Mouse (Mus musculus) spleen, embryonic (tissue): ENCODE measurements around the gene Abcg5.

Experiments
- CTCF ChIA-PET: fragments of 350-600 bp; sonication (Branson Sonifier 250); formaldehyde crosslinking; loops from one replicate; lab custom pipeline; 2022; lab: Charles Lee

Gene Abcg5

DNA sequence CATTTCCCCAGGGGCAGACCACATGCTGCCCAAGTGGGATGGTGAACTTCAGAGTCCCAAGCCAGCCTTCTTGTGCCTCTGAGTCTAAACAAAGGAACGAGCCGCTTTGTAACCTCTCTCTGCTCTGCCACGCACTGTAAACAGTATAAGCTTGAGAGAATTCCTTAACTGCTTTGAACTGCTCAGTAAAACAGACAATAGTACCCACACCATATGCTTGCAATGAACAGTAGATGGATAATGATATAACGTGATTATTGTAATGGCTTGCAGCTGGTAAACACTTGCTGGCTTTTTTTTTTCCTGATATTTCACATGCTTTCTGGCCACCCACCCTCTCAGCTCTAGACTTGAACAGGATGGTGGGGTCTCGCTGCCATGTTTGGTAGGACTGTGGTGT lies 5.2 kb upstream of the Abcg5 start:
- CTCF ChIA-PET, result no interaction called here

DNA sequence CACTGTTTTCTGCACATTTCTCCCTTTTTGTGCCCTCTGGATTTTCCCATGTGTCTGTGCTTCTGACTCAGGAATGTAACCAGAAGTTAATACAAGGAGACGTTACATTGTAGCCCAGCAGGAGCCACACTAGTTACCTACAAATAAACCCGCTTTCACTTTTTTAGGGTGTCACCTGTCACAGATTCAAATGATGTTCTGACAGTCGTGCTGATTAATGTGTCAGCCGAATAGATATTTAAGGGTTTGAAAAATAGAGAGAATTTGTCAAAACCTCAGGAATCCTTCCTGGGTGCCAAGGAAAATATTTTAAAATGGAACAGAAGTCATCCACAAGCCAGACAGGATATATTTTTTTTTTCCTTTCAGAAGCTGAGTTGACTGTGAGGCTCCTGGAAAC lies 2.5 kb upstream of the Abcg5 start:
- CTCF ChIA-PET, result no interaction called here

DNA sequence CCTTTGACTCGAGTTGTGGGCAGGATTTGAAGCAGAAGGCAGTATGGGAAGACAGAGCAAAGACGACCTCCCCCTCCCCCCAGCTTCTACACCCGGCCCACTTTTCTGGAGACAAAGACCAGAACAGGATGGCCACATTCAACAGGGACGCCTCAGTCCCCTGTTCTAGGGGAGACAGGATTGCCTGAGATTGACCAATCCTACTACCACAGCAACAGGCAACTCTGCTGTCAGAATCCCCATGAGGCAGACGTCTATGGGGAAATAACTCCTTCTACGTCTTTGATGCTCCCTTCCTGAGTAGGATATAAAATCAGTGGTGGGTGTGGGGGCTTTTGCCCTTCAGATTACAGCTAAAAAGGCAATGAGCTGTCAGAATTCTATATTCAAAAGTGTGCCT lies 1.5 kb upstream of the Abcg5 start:
- CTCF ChIA-PET, result no interaction called here

DNA sequence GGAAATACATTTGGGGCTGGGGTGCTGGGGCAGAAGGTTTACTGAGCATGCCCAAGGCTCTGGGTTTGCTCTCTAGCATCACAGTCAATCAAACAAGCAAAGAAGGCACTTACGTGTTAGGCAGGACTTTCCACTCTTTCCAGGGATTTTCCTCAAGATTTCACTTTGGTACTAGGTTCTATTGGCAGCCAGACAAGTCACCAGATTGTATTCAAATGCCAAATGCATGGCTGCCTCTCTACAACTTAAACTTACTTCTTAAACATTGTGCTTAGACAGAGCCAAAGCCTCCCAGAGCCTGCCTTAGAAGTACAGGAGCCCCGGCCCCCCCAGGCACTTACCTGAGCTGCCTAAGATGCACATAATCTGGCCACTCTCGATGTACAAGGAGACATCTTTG lies 1.1 kb downstream of the Abcg5 start:
- CTCF ChIA-PET, result no interaction called here

DNA sequence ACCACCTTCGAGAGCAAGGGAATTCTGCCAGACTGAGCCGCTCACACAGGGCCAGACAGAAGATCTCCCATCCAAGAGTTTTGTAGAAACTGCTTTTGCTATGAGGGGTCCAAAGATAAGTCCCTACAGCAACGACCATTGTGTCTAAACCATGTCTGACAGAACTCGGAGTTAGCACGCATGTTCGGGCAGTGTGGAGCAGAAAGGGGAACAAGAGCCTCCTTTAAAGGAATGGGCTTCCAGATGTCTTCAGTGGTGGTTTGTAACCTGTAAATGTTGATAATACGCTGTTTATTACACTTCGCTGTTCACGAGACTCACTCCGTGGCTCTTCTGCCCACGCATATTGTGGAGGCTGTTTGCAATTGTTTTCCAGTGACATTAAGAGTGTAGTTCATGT lies 5.2 kb downstream of the Abcg5 start:
- CTCF ChIA-PET, result no interaction called here

DNA sequence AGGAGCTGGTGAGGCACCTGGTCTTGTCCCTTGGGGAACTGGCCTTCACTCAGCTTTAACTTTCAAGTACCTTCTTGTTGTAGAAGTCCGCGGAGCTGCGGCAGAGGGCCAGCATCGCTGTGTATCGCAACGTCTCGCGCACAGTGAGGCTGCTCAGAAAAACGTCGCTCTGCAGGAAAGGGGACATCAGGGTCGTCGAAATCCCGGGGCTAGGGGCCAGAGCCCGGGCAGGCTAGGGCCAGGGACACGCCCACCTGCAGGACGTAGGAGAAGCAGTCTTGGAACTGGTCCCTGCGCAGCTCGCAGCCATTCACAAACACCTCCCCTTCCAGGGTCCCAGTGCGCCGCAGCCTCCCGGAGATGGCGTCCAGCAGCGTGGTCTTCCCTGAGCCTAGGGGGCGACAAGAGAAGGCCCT lies 6.9 kb downstream of the Abcg5 start, which contains the start of gene Abcg8:
Abcg8 (plus strand) TSS at position 352 of the 416 bp plus-strand sequence.
- CTCF ChIA-PET, result no interaction called here

DNA sequence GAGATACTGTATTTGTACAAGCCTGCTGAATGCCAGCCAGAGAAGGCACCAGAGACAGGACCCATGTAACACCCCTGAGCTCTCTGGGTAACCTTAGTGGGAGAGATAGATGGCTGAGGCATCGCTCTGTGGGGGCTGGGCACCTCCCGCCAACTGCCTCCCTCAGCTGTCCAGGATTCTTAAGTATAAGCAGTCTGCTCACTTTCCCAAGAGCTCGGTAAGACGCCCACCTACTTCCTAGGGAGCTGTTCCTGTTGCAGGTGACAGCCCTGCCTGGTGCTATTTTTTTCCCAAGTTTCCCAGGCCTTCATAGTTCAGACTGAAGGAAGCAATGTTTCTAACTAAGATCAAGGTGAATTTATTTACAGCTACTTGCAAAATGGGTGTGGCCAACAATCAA lies 7.6 kb downstream of the Abcg5 start:
- CTCF ChIA-PET, result no interaction called here

DNA sequence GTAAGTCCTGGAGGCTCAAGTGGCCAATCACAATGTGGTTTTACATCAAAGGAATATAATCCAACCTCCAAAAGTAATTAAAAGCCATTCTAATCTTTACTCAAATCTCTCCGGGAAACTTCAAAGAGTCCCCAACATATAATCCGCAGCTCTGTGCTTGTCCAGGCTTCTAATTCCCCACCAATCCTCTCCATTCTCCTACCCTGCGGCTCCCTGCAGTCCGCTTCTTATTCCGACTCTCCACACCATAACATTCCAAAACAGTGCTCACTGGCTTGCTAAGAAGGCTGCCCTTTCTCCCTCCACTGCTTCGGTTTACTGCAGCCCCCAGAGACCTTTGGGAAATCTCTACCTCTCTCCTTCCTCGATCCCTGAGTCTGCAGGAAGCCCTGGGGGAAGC lies 8.8 kb downstream of the Abcg5 start:
- CTCF ChIA-PET, result interaction anchor here (0.7 kb wide), 1 partner anchor 47 kb away, joined by 6 read pairs; no protein-coding TSS in a partner anchor

DNA sequence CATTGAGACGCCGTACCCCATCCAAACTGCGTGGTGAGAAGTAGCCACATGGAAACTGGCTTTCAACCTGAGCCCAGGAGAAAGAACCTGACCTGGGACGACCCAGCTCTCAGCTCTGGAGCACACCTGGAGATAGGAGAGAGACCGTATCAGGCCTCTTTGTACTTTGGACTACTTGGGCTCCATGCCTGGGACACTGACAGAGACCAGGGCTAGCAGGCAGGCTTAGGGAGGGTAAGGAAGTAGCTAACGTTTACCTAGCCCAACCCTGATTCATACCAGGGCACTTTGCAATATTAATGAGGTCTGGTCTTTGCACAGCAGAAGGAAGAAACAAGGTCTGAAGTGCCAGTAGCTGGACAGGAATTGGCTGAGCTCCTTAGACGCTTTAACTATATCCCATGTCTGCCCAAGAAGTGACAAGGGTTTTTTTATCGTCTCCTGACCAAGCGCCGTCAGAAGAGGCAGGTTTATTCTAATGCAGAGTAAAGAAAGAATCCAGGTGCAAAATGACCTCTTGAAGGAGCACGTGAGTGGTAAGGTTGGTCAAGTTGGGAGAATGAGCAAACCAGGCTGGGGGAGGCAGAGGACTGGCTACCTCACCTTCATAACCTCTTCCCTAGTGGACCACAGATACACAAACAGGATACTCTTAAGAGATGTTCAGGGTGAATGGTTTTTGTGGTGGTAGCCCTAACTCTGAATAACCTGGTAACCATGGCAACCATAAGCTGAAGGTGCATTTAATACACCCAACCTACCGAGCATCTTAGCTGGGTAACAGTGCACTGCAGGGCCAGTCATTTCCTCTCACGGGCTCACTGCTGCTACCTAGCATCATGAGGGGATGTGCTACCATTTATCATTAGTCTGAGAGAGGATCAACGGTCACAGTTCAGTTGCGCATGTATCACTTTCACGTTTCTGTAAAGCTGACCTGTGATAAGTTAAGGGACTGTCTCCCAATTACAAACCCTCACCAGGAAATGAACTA lies 10.1 kb downstream of the Abcg5 start:
- CTCF ChIA-PET, result no interaction called here

DNA sequence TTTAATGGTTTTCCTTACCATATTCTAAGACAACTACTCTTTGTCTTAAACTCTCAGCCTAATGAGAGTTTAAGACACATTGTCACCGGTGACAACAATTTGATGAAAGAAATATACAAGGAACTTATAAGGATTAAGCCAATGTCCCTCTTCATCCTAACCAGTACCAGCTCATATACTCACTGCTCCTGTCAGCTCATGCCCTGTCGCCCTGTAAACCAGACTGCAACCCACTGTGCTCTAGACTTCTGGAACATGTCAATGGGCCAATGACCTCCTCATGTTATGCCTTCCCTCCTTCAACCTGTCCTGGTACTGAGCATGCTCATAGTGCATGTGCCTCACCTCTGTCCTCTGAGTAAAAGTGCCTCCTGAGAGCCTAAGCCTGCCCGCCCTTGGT lies 15.0 kb downstream of the Abcg5 start:
- CTCF ChIA-PET, result no interaction called here

DNA sequence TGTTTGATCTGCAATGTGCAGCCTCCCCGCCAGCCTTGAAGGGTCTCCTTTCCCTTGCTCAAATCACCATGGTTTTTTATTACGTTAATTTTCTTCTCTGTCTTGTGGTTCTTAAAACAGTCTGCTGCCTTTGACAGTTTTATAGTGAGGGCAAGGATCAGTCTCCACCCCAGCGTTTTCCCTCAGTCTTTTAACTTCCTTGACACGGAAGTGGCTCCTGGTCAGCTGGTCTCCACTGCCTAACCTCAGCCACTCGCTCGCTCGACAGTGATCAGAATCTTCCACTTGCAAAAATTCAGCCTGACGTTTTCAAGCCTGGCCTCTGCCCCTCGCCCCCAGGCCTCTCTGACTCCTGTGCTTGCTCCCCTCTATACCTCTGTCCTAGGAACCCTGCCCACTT lies 17.1 kb downstream of the Abcg5 start:
- CTCF ChIA-PET, result no interaction called here

DNA sequence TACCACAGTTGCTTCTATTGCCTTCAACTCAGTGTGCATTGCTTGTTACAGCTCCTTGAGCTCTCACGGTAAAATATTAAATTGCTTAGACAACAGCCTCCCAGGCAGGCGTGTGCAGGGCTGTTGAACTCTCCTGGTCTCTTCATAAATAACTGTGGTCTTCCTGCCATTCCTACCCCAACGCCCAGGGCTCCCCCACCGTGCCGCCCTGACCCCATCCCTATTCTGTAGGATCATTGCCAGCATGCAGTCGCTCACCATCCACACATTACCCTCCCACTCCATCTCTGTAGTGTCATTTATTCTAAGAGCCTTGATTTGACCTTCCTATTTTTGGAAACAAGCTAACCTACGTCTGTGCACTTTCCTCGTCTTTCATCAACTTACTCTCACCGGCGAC lies 17.8 kb downstream of the Abcg5 start:
- CTCF ChIA-PET, result no interaction called here

DNA sequence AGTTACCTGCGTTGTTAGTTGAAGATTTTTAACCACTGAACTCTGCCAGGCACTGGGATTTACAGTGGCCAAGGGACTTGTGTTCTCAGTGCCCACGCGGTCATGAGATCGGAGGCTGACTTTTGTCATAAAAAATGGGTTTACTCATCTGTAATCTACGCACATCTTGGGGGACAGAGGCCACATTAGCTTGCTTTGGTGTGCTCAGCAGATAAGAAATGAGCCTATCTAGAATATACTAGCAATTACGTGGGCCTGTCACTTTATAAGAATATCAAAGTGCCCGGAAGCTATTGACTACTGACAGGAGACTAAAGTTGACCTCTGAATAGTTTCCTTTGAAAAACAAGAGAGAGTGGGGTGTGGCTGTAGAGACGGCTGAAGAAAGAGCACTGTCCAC lies 23.9 kb downstream of the Abcg5 start:
- CTCF ChIA-PET, result no interaction called here

DNA sequence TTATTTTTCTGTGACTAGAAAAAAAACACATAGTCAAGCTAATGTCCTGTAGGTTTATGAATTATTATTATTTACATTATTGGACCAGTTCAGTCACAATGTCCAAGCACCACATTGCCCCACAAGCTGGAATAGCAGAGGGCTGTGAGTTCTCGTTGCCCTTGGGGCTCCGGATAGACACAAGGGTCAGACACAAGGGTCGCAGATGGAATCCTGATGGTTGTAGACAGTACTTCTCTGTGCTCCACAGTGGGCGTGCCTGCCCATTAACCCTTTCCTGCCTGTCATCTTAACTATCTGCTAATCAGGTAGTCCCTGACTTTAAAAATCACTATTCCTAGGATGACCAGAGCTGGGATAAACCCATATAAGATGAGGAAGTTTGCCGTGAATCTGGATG lies 24.6 kb downstream of the Abcg5 start:
- CTCF ChIA-PET, result no interaction called here

DNA sequence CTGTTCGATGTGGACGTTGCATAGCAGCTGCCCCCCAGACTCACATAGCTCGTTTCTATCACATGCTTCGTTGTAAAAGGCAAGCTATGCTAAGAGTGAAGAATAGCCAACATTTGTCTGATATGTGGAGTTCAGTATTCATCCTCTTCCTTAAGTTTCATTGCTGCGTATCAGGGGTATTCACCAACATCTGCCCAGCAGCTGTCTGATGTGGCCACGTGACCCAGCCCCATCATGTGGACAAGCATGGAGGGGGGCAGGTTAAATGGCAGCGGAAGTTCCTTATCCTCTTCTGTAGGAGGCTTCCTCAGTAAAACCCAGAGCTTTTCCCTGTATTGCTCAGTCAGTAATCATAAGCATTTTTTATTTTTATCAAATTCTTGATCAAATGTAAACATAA lies 25.0 kb downstream of the Abcg5 start:
- CTCF ChIA-PET, result no interaction called here

DNA sequence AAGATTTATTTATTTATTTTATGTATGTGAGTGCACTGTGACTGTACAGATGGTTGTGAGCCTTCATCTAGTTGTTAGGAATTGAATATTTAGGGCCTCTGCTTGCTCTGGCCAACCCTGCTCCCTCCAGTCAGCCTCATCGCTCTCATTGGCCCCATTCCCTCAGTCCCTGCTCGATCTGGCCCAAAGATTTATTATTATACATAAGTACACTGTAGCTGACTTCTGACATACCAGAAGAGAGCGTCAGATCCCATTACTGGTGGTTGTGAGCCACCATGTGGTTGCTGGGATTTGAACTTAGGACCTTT lies 25.4 kb downstream of the Abcg5 start:
- CTCF ChIA-PET, result no interaction called here

DNA sequence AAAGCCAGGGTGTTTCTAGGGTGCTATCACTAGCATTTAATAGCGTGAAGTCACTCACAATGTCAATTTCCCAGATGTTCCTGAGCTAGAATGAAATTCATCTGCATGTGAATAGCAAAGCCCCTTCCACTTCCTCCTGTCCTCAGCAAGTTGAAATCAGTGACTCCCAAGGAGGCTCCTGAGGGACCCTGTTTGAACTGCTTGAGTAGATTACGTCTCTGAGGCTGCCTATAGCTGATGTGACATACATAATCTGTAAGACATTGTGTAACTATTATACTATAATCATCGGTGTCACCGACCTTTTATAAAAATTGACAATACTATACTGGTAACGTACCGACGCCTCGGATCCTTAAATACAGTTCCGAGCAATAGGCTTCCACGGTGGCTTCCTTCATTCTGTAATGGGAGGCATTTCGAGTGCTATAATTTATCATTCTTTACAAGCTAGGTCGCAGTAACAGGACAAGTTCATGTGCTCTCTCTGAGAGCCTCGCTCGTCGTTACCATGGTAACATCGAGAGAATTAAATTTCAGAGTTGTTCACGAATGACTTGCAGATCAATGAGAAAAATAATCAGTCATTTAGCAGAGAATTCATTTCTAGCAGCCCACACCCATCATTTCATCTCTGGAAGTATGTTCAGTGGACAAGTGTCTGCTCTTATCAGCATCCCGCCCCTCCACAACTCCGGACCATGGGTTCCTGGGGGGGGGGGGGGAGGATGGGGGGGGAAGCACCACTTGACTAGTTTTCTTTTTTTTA lies 26.0 kb downstream of the Abcg5 start:
- CTCF ChIA-PET, result no interaction called here

DNA sequence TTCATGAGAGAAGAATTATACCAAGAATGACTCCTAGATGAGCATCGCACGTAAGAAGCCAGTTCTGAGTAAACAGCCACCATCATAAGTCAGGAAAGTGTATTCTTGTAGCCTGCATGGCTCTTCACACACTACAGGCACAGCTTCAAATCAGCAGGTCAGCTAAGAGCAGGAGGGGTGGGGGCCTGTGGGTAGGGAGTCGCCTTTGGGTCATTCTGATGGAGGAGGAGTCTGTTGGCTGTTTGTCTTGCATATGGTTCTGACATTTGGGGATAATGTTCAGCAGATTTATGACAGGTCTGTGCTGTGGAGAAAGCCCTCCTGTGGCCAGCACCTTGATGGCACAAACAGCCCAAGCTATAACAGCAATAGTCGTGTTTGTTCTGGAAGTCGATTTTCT lies 26.6 kb downstream of the Abcg5 start:
- CTCF ChIA-PET, result no interaction called here

DNA sequence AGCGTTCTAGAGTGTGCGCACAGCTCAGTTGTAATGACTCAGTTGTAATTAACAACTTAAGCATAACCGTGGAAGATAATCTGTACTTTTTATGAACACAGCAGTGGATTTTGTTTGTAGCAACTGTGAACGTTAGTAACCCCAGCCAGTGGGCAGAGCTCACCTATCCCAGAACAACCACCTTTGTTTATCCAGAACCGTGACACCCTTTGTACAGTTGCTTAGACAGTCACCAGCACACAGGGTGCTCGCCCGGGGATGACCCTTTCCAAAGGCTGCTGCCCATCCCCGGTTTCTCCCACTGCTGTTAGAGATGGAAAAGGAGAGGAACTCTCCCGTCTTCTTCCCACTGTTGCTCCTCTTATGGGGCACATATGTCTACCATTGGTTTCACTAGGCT lies 29.3 kb downstream of the Abcg5 start:
- CTCF ChIA-PET, result no interaction called here

DNA sequence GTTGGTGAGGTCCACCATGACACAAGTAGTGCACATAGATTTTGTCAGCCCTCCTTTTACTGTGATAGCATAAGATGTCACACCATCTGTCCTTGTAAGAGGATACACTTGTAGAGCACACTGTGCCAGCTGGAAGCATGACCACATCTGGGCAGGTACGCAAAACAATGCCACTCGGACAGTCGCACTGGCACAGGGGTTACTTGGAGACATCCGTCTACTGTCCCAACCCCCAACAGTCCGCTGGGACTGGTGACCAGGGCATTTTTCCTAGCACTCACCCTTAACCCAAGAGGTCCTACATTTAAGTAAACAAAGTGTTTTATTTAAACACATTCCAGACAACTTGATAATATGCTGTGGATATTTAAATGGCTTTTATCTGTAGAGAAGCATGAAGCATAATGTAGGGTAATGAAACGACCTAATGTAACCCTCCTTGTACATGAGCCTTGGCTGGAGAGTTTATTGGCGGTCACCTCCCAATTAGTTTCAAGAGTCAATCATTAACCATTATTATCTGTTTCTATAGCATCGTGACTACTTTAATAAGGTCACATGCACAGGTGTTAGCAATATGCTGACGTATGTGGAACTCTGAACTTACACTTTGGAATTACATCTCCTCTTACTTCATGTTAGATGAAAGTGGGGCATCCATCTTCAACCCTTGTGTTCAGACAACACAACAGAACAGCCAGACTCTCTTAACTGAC lies 32.4 kb downstream of the Abcg5 start:
- CTCF ChIA-PET, result no interaction called here

DNA sequence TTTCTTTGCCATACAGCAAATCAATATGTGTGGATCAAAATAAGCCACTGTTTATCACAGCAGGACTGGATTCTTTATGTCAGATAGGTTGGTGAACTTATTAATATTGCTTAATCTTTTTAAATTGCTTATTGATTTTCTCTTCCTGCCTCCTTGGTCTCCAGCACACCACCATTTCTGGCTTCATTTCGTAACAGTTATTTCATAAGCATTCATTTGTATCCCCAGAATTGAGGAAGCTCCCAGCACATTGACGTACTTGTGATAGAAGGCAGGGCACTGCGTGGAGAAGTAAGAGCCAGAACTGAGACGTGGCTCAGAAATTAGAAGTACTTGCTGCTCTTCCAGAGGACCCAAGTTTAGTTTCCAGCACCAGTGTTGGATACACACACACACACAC lies 35.2 kb downstream of the Abcg5 start:
- CTCF ChIA-PET, result interaction anchor here (0.6 kb wide), 1 partner anchor 13 kb away, joined by 5 read pairs; no protein-coding TSS in a partner anchor

DNA sequence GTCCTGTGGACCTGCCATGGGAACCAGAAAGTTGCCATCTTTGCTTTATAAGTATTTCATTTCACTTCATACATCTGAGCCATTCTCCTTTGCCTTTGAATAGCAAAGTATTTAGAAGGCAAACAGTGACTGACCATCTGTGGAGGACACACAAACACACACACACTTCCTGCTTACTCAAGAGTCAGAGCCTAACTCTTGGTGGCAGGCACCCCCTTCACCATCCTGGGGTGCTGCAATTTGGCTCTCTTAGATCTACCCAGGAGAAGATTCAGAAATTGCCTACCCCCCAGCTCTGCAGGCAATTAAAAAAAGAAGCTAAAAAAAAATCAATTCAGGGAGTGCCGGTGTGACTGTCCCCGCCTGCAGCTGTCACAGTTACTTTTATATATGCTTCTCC lies 36.3 kb downstream of the Abcg5 start:
- CTCF ChIA-PET, result no interaction called here
